In the genomic region with DNA sequence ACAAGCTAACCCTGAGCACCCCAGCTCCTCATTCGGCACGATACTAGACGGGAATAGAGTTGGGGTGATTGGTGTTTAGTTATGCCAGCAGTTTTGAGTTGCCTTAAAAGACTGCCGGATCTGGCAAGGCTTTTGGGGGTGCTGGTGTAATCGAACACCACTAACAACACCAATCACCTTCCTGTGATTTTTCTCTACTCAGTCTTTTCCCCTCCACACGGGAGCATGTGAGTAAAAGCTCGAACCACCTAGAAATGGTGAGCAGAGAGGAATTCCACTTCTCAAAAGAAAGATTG, we compare ENCODE assay signal across 9 mouse cellular contexts. TPM values are rescaled to one million over a fixed set of nuclear protein-coding genes. Genes with fewer than 3 reads are reported as not detected.
DNase-seq lines count a peak whose midpoint lies in the region; ATAC-seq and TF ChIP-seq lines count a peak whose summit lies in the region.
"Had no signal": no experiment of that assay in that cellular context is flagged by ENCODE, and none has a peak within 500 bp of the region (broad histone marks: within the 10 kb centered on the region; RNA-seq: fewer than 3 reads in every experiment).

No protein-coding gene starts in this region.

- peaks cover 97% of the 10 kb centered on the region for H3K27me3 ChIP-seq in heart, embryonic 10.5 days (ENCODE audit: insufficient read depth, poor library complexity, severe bottlenecking)
- peaks cover 94% of the 10 kb centered on the region for H3K27me3 ChIP-seq in hindbrain, embryonic 12.5 days
- peaks cover 100% of the 10 kb centered on the region for H3K27me3 ChIP-seq in midbrain, embryonic 10.5 days (ENCODE audit: low read depth, poor library complexity, severe bottlenecking)

- peaks cover 50% of the 10 kb centered on the region for H3K4me1 ChIP-seq in heart, embryonic 10.5 days
- peaks cover 34% of the 10 kb centered on the region for H3K4me1 ChIP-seq in hindbrain, embryonic 12.5 days
- H3K4me1 ChIP-seq in midbrain, embryonic 10.5 days, result peaks cover 62% of the 10 kb centered on the region

- 2% methylated on average over 7 of the region's 7 CpGs for WGBS in heart, embryonic 10.5 days
- under 1% methylated on average over 7 of the region's 7 CpGs for WGBS in hindbrain, embryonic 12.5 days
- 1% methylated on average over 7 of the region's 7 CpGs for WGBS in midbrain, embryonic 10.5 days

- H3K27ac ChIP-seq in heart, embryonic 10.5 days, result no peak overlapping the region
- H3K27ac ChIP-seq in hindbrain, embryonic 12.5 days, result no peak overlapping the region
- H3K27ac ChIP-seq in midbrain, embryonic 10.5 days (replicated peaks), result no peak overlapping the region

- no peak for DNase-seq in heart, embryonic 10.5 days (ENCODE audit: low spot score)
- DNase-seq in heart, postnatal 36 days, result no peak
- DNase-seq in brain, embryonic 14.5 days (ENCODE audit: low read depth), result peak; percentile 20
- peak; percentile 28 for DNase-seq in midbrain, embryonic 10.5 days (ENCODE audit: low spot score)
- no peak for DNase-seq in layer of hippocampus, adult 9-11 months
- DNase-seq in frontal cortex, postnatal 36 days (ENCODE audit: low spot score in 2 of 2), result no peak
- DNase-seq in gastrocnemius, postnatal 10 days, result no peak

- TF ChIP-seq POLR2A in brain, embryonic 14.5 days (IDR thresholded peaks at IDR 0.05; ENCODE audit: borderline replicate concordance, extremely low read depth, insufficient read depth, insufficient read length, poor library complexity, severe bottlenecking), result no peak

- peak overlapping the region; percentile 68 for H3K4me3 ChIP-seq in heart, embryonic 10.5 days
- peak overlapping the region; percentile 40 for H3K4me3 ChIP-seq in hindbrain, embryonic 12.5 days
- peak overlapping the region; percentile 60 for H3K4me3 ChIP-seq in midbrain, embryonic 10.5 days

- H3K9me3 ChIP-seq in heart, embryonic 10.5 days, result no peaks in the 10 kb centered on the region
- no peaks in the 10 kb centered on the region for H3K9me3 ChIP-seq in hindbrain, embryonic 12.5 days (replicated peaks)
- 0 out of 2 replicates have a peak, but pooled peaks cover 4% of the 10 kb centered on the region for H3K9me3 ChIP-seq in midbrain, embryonic 10.5 days (replicated peaks)
- H3K9me3 ChIP-seq: megakaryocyte, embryonic 14.5 days had no signal

- H3K9ac ChIP-seq in hindbrain, embryonic 12.5 days, result no peak overlapping the region

- peak overlapping the region; percentile 72 for H3K4me2 ChIP-seq in hindbrain, embryonic 12.5 days (replicated peaks)

- intact Hi-C loops in heart, postnatal 36 days (cut with DNase I), result loop anchor here (5.0 kb wide), 3 partner anchors 176 to 274 kb away; no protein-coding TSS in a partner anchor

- ATAC-seq in hindbrain, embryonic 12.5 days (ENCODE audit: low FRiP score), result no peak

- no peak for TF ChIP-seq CTCF in brain, embryonic 14.5 days (IDR thresholded peaks at IDR 0.05; ENCODE audit: borderline replicate concordance, extremely low read depth, insufficient read depth, insufficient read length)

- H3K36me3 ChIP-seq in heart, embryonic 10.5 days, result no peaks in the 10 kb centered on the region
- H3K36me3 ChIP-seq in hindbrain, embryonic 12.5 days, result no peaks in the 10 kb centered on the region
- H3K36me3 ChIP-seq in midbrain, embryonic 10.5 days, result no peaks in the 10 kb centered on the region

RNA-seq across cellular contexts. Expression of gene Nr5a2, which starts 12.2 kb away (rescaled TPM):
- polyA plus RNA-seq in heart, embryonic 10.5 days (2016; fragmentation: Nextera tagmentation; extraction: Ambion mirVana), result 0.12 and 1.6 TPM in 2 replicates
- under 1 TPM; 0.58 to 0.92 TPM for total RNA-seq in heart, postnatal 36 days (2021)
- polyA plus RNA-seq in brain, embryonic 14.5 days (2012; rRNA removed), result 1.2 and 2.3 TPM in 2 replicates
- polyA plus RNA-seq in hindbrain, embryonic 12.5 days (2016; fragmentation: Nextera tagmentation; extraction: Ambion mirVana), result 0.43 and 0.72 TPM in 2 replicates
- polyA plus RNA-seq in midbrain, embryonic 10.5 days (2016; fragmentation: Nextera tagmentation; extraction: Ambion mirVana), result 0.20 and 0.27 TPM in 2 replicates
- total RNA-seq in gastrocnemius, postnatal 10 days (2021), result 1 to 10 TPM; 2.3 to 4.3 TPM

Comparison
In these comparisons a context has a peak if more than half of its experiments do, and no peak if none do; other contexts are left out.
1. DNase-seq: peak in brain, embryonic 14.5 days (single experiment) and midbrain, embryonic 10.5 days (single experiment); none in heart, embryonic 10.5 days (single experiment), heart, postnatal 36 days (0 of 2), layer of hippocampus, adult 9-11 months (single experiment), frontal cortex, postnatal 36 days (0 of 2) and gastrocnemius, postnatal 10 days (single experiment).
2. Peak in every context shown above with its lines, with median percentiles within 50 percentile points of each other: H3K4me3 ChIP-seq.